Mouse (Mus musculus) heart, adult 2 months (tissue): ENCODE results near the gene Papss2.

Experiments used
- CTCF ChIP-seq: fragments of 200-600 bp; IDR thresholded peaks from 2 replicates; pipeline ENCODE4 v1.8.1; 2022; ENCODE audit warnings: antibody characterized with exemption, mild to moderate bottlenecking, moderate library complexity
- POLR2A ChIP-seq: fragments of 200-500 bp; IDR thresholded peaks from 2 replicates; pipeline ENCODE4 v1.6.1; 2011; ENCODE audit warnings: mild to moderate bottlenecking, low read depth, low read length, control low read depth; ENCODE audit not compliant: insufficient read depth

DNA sequence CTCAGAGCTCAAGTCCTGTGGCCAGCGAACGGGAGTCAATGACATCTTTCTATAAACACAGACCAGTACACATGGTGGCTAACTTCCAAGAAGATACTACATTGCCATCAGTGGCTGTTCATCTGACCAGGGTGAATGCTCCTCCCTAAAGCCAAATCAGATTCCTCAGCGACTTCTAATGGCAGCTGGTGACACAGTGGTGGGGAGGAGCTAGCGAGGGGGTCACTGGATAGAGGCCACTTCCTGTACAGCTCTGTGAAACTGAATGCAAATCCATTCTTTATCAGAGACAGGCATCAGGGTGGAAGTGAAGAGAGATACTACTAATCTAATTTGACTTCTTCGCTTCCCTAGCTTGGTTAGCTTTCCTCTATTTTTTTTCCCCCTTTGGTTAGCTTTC is 57.5 kb downstream of the Papss2 start:
- TF ChIP-seq CTCF (no peak), POLR2A (no peak)
